Mouse (Mus musculus): Measurements from ENCODE around the gene Sh3pxd2b. TPM values are rescaled to one million over a fixed set of nuclear protein-coding genes. Genes with fewer than 3 reads are reported as not detected.
A peak's percentile ranks its signal among the peaks of the same experiment; 100 is the strongest.

Gene Sh3pxd2b
- total and polyA plus RNA-seq, 3 experiments, result 2.4 to 13.2 (median 6.7) TPM

- no peak; the same call in 1 of the 2 replicates for TF ChIP-seq TCF12 (IDR thresholded peaks at IDR 0.05; ENCODE audit: low read depth, low read length)
- no peak; the same call in 1 of the 2 replicates for TF ChIP-seq RCOR1 (conservative IDR thresholded peaks at IDR 0.05; ENCODE audit: low read depth, low read length)
- no peak for TF ChIP-seq USF1 (IDR thresholded peaks at IDR 0.05; ENCODE audit: low read depth, low read length)
- TF ChIP-seq UBTF (IDR thresholded peaks at IDR 0.05; ENCODE audit: low read depth, low read length), result no peak
- TF ChIP-seq NELFE (IDR thresholded peaks at IDR 0.05; ENCODE audit: low read depth, low read length), result no peak
- TF ChIP-seq MAFK (IDR thresholded peaks at IDR 0.05; ENCODE audit: insufficient replicate concordance, low read length), result no peak
- no peak for TF ChIP-seq ZMIZ1 (IDR thresholded peaks at IDR 0.05; ENCODE audit: low read depth, low read length)
- TF ChIP-seq CHD1 (IDR thresholded peaks at IDR 0.05; ENCODE audit: low read depth, low read length), result no peak
- TF ChIP-seq POLR2A (IDR thresholded peaks at IDR 0.05; ENCODE audit: low read depth, low read length), result no peak
- TF ChIP-seq SIN3A (IDR thresholded peaks at IDR 0.05; ENCODE audit: low read length), result peak; percentile 66
- TF ChIP-seq PAX5 (IDR thresholded peaks at IDR 0.05; ENCODE audit: low read length), result no peak
- TF ChIP-seq MYC (IDR thresholded peaks at IDR 0.05; ENCODE audit: low read depth, low read length), result 0 out of 2 replicates have a peak, but pooled peaks have one; percentile 11
- TF ChIP-seq KAT2A (IDR thresholded peaks at IDR 0.05; ENCODE audit: insufficient replicate concordance, low read length), result no peak
- no peak for TF ChIP-seq JUND (conservative IDR thresholded peaks at IDR 0.05; ENCODE audit: low read depth, low read length)
- TF ChIP-seq POLR2AphosphoS2 (IDR thresholded peaks at IDR 0.05; ENCODE audit: low read depth, low read length), result no peak
- TF ChIP-seq ZC3H11A (IDR thresholded peaks at IDR 0.05; ENCODE audit: low read depth, low read length), result no peak
- no peak for TF ChIP-seq USF2 (conservative IDR thresholded peaks at IDR 0.05; ENCODE audit: low read depth, low read length)
- TF ChIP-seq ZNF384 (IDR thresholded peaks at IDR 0.05; ENCODE audit: low read depth, low read length), result no peak
- 0 out of 2 replicates have a peak, but pooled peaks have one; percentile 4 for TF ChIP-seq NRF1 (IDR thresholded peaks at IDR 0.05; ENCODE audit: low read depth, low read length)
- no peak for TF ChIP-seq RAD21 (IDR thresholded peaks at IDR 0.05; ENCODE audit: low read depth, low read length)
- TF ChIP-seq CTCF (conservative IDR thresholded peaks at IDR 0.05 in 1 of 2, IDR thresholded peaks at IDR 0.05 in 1 of 2; ENCODE audit: low read depth in 2 of 2, low read length in 2 of 2), result peak in 1 of 2 experiments; percentile 34; a peak in 2 of 4 replicates
- no peak for TF ChIP-seq ZKSCAN1 (IDR thresholded peaks at IDR 0.05; ENCODE audit: borderline replicate concordance, low read depth, low read length)
- peak; percentile 4; the same call in 1 of the 2 replicates for TF ChIP-seq MXI1 (IDR thresholded peaks at IDR 0.05; ENCODE audit: low read depth, low read length)
- peak; percentile 41 for TF ChIP-seq BHLHE40 (IDR thresholded peaks at IDR 0.05; ENCODE audit: low read depth, low read length)
- no peak for TF ChIP-seq MAZ (IDR thresholded peaks at IDR 0.05; ENCODE audit: low read depth, low read length)
- TF ChIP-seq MEF2A (IDR thresholded peaks at IDR 0.05; ENCODE audit: borderline replicate concordance, low read depth, low read length), result no peak
- no peak for TF ChIP-seq E2F4 (IDR thresholded peaks at IDR 0.05; ENCODE audit: insufficient replicate concordance, low read depth, low read length)
- TF ChIP-seq EP300 (IDR thresholded peaks at IDR 0.05; ENCODE audit: low read length), result no peak
- TF ChIP-seq SMC3 (IDR thresholded peaks at IDR 0.05; ENCODE audit: low read depth, low read length), result peak; percentile 16
- TF ChIP-seq IRF4 (IDR thresholded peaks at IDR 0.05; ENCODE audit: low read depth, low read length), result no peak
- no peak for TF ChIP-seq TBP (conservative IDR thresholded peaks at IDR 0.05; ENCODE audit: low read depth, low read length)
- no peak for TF ChIP-seq ETS1 (conservative IDR thresholded peaks at IDR 0.05; ENCODE audit: low read depth, low read length)
- no peak for TF ChIP-seq JUN (IDR thresholded peaks at IDR 0.05; ENCODE audit: insufficient read depth, low read depth, low read length)
- TF ChIP-seq HCFC1 (IDR thresholded peaks at IDR 0.05; ENCODE audit: low read depth, low read length), result no peak
- no peak for TF ChIP-seq CHD2 (IDR thresholded peaks at IDR 0.05; ENCODE audit: low read length)
- TF ChIP-seq GABPA (IDR thresholded peaks at IDR 0.05; ENCODE audit: insufficient replicate concordance, low read depth, low read length), result no peak
- 0 out of 2 replicates have a peak, but pooled peaks have one; percentile 14 for TF ChIP-seq MAX (IDR thresholded peaks at IDR 0.05; ENCODE audit: low read length)
- TF ChIP-seq ELF1 (IDR thresholded peaks at IDR 0.05; ENCODE audit: low read depth, low read length), result no peak
- Histone ChIP-seq H3K9ac (ENCODE audit: insufficient read depth, low read depth) (peak overlapping the region; percentile 61), H3K79me2 (replicated peaks; ENCODE audit: control insufficient read depth, extremely low read depth, insufficient read depth, poor library complexity, severe bottlenecking) (no peaks in the 10 kb centered on the region), H3K4me1 (ENCODE audit: control insufficient read depth in 1 of 2, insufficient read depth in 2 of 2) (peaks cover 4 to 17% of the 10 kb centered on the region in 2 experiments; a peak in 3 of 4 replicates), H3K4me3 (replicated peaks in 1 of 3; ENCODE audit: low read depth in 2 of 3, low read length in 2 of 3, poor library complexity in 1 of 3) (peak overlapping the region; percentile 42 to 78 (median 73)), H3K27ac (ENCODE audit: insufficient read depth, low read depth) (no peak overlapping the region), H3K9me3 (replicated peaks; ENCODE audit: low read length) (no peaks in the 10 kb centered on the region), H3K4me2 (ENCODE audit: insufficient read depth, low read depth, poor library complexity, severe bottlenecking) (peak overlapping the region; percentile 73), H3K27me3 (replicated peaks) (peaks cover 10% of the 10 kb centered on the region), H3K36me3 (replicated peaks in 1 of 2; ENCODE audit: control insufficient read depth in 1 of 2, insufficient read depth in 1 of 2, low read length in 1 of 2) (no peaks in the 10 kb centered on the region)
- DNase-seq (ENCODE audit: extremely low read depth), result peak; percentile 27
- in situ Hi-C loops (cut with MboI; ENCODE audit: low pct_ligation_motif_present, low pct_unique_long_range_greater_than_20kb, low sequenced_read_pairs), result no loop called here
- dilution Hi-C loops (cut with MboI; ENCODE audit: extremely low pct_ligation_motif_present, extremely low pct_unique_long_range_greater_than_20kb, low sequenced_read_pairs), result no loop called here
Observed at GRCm38 (mm10) chr11:32455507-32456141, 108.0 kb downstream of the Sh3pxd2b start.
